Mouse (Mus musculus): ENCODE results near the gene Ergic1. TPM values are rescaled to one million over a fixed set of nuclear protein-coding genes. Genes with fewer than 3 reads are reported as not detected.

The Ergic1 gene
- total and polyA plus RNA-seq, 3 experiments = 22.1 to 92.7 (median 37.1) TPM

DNA sequence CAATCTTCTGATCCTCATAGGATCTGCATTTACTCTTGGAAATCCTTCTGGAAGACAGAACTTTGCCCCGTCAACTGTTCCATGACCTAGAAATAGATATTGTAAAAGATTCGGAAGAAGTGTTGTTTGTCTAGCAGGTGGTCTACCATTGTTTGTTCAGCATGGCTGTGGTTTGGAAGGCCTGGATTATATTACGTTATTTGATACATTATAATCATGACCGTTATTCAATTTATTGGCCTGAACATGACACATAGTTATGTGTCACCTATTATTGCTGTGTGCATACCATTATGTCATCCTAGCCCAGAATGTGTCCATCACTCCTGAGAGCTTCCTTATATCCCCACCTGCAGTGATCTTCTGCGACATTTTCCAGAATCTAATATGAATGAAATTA, 37.6 kb downstream of the Ergic1 start:
- no peak overlapping the region for H3K4me3 ChIP-seq (ENCODE audit: low read depth, low read length)
- DNase-seq (ENCODE audit: low spot score) (no peak), ATAC-seq (ENCODE audit: extremely low read depth, insufficient number of reproducible peaks, low FRiP score, poor library complexity, severe bottlenecking) (no peak)
- H3K4me1 ChIP-seq (ENCODE audit: insufficient read depth, low read depth, low read length) = peaks cover 39% of the 10 kb centered on the region
- H3K9me3 ChIP-seq (replicated peaks) = no peaks in the 10 kb centered on the region
- H3K27me3 ChIP-seq (ENCODE audit: insufficient read depth, low read length) = no peaks in the 10 kb centered on the region
- H3K36me3 ChIP-seq (replicated peaks) = peaks cover 63% of the 10 kb centered on the region
- no peak for TF ChIP-seq POLR2AphosphoS5 (IDR thresholded peaks at IDR 0.05; ENCODE audit: insufficient replicate concordance, low read depth, low read length)
- no peak for TF ChIP-seq GATA2 (IDR thresholded peaks at IDR 0.05; ENCODE audit: borderline replicate concordance, low read depth, low read length)
- TF ChIP-seq GATA1 (IDR thresholded peaks at IDR 0.05; ENCODE audit: borderline replicate concordance, low read length) = no peak
- TF ChIP-seq CTCF (IDR thresholded peaks at IDR 0.05; ENCODE audit: low read depth, low read length) = no peak
- no peak for TF ChIP-seq TAL1 (conservative IDR thresholded peaks at IDR 0.05; ENCODE audit: low read depth, low read length)

DNA sequence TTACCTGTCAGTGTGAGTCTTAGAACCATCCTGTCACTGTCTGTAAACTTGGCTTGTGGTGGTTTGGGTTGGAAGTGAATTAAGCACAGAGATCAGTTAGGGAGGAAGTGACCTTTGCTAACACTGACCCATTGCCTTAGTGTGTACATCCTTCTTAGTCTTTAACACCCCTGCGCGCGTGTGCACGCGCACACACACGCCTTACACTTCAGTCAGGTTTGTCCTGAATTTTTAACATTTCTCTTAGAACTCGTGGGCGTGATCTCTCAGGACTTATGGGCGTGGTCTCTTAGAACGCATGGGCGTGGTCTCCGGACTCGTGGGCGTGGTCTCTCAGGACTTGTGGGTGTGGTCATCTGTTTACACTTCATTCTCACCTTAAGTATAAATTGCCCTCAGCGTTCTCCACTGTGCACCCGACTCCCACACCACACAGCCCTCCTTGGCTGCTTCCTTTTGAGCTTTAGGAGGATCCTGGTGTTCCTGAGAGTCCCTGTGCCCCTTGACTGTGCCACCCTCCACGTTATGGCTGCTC, 39.7 kb downstream of the Ergic1 start:
- no peak for TF ChIP-seq GATA1 (IDR thresholded peaks at IDR 0.05; ENCODE audit: borderline replicate concordance, low read length)
- TF ChIP-seq TAL1 (conservative IDR thresholded peaks at IDR 0.05; ENCODE audit: low read depth, low read length) = no peak
- TF ChIP-seq CTCF (IDR thresholded peaks at IDR 0.05; ENCODE audit: low read depth, low read length) = no peak
- no peak for TF ChIP-seq POLR2AphosphoS5 (IDR thresholded peaks at IDR 0.05; ENCODE audit: insufficient replicate concordance, low read depth, low read length)
- TF ChIP-seq GATA2 (IDR thresholded peaks at IDR 0.05; ENCODE audit: borderline replicate concordance, low read depth, low read length) = no peak
- ATAC-seq (ENCODE audit: extremely low read depth, insufficient number of reproducible peaks, low FRiP score, poor library complexity, severe bottlenecking) = no peak
- Histone ChIP-seq H3K4me1 (ENCODE audit: insufficient read depth, low read depth, low read length) (peaks cover 41% of the 10 kb centered on the region), H3K4me3 (ENCODE audit: low read depth, low read length) (no peak overlapping the region; the same call in 1 of the 2 replicates), H3K36me3 (replicated peaks) (peaks cover 63% of the 10 kb centered on the region), H3K27me3 (ENCODE audit: insufficient read depth, low read length) (no peaks in the 10 kb centered on the region), H3K9me3 (replicated peaks) (no peaks in the 10 kb centered on the region)
- DNase-seq (ENCODE audit: low spot score) = no peak

DNA sequence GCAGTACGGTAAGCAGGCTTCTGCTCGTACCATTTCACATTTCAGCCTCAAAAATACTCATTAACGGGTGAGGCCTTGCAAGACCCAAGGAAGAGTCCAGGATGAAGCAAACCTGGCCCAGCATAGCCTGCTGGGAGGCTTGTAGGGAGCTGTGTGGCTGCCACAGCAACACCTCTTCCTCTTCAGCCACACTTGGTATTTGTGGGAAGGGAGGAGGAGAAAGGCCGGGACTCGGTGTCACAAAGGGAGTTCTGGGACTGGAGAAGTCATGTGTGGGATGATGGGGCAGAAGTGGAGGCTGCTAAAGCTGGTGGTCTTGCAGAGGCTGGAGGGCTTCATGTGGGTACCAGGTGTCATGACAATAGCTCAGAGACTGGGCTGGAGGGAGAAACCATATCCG, 40.2 kb downstream of the Ergic1 start:
- no peaks in the 10 kb centered on the region for H3K27me3 ChIP-seq (ENCODE audit: insufficient read depth, low read length)
- no peak for TF ChIP-seq GATA1 (IDR thresholded peaks at IDR 0.05; ENCODE audit: borderline replicate concordance, low read length)
- no peak for TF ChIP-seq TAL1 (conservative IDR thresholded peaks at IDR 0.05; ENCODE audit: low read depth, low read length)
- no peak for TF ChIP-seq CTCF (IDR thresholded peaks at IDR 0.05; ENCODE audit: low read depth, low read length)
- no peak for TF ChIP-seq GATA2 (IDR thresholded peaks at IDR 0.05; ENCODE audit: borderline replicate concordance, low read depth, low read length)
- no peak for TF ChIP-seq POLR2AphosphoS5 (IDR thresholded peaks at IDR 0.05; ENCODE audit: insufficient replicate concordance, low read depth, low read length)
- no peak overlapping the region for H3K4me3 ChIP-seq (ENCODE audit: low read depth, low read length)
- no peak for ATAC-seq (ENCODE audit: extremely low read depth, insufficient number of reproducible peaks, low FRiP score, poor library complexity, severe bottlenecking)
- DNase-seq (ENCODE audit: low spot score) = no peak
- peaks cover 61% of the 10 kb centered on the region for H3K36me3 ChIP-seq (replicated peaks)
- H3K4me1 ChIP-seq (ENCODE audit: insufficient read depth, low read depth, low read length) = peaks cover 41% of the 10 kb centered on the region
- H3K9me3 ChIP-seq (replicated peaks) = no peaks in the 10 kb centered on the region

DNA sequence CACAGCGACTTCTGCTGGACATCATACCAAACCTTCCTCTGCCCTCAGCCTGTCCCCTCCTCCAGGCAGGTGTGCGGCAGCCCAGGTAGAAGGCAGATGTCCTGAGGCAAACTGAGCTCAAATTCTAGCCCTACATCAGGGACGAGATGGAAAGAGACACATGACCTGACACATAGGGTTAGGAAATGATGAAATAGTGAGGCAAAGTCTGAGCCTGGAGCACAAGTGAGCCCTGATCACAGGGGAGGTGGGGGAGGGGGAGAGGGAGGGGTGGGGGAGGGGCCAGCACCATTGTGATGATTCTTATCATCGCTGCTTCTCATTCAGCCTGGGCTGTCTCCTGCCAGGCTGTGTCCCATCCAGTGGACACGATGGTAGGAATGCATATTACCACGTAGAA, 40.6 kb downstream of the Ergic1 start:
- ATAC-seq (ENCODE audit: extremely low read depth, insufficient number of reproducible peaks, low FRiP score, poor library complexity, severe bottlenecking) (no peak), DNase-seq (ENCODE audit: low spot score) (no peak)
- Histone ChIP-seq H3K27me3 (ENCODE audit: insufficient read depth, low read length) (no peaks in the 10 kb centered on the region), H3K4me1 (ENCODE audit: insufficient read depth, low read depth, low read length) (peaks cover 37% of the 10 kb centered on the region), H3K9me3 (replicated peaks) (no peaks in the 10 kb centered on the region), H3K4me3 (ENCODE audit: low read depth, low read length) (no peak overlapping the region), H3K36me3 (replicated peaks) (peaks cover 61% of the 10 kb centered on the region)
- no peak for TF ChIP-seq GATA2 (IDR thresholded peaks at IDR 0.05; ENCODE audit: borderline replicate concordance, low read depth, low read length)
- no peak for TF ChIP-seq GATA1 (IDR thresholded peaks at IDR 0.05; ENCODE audit: borderline replicate concordance, low read length)
- no peak for TF ChIP-seq POLR2AphosphoS5 (IDR thresholded peaks at IDR 0.05; ENCODE audit: insufficient replicate concordance, low read depth, low read length)
- TF ChIP-seq CTCF (IDR thresholded peaks at IDR 0.05; ENCODE audit: low read depth, low read length) = no peak
- TF ChIP-seq TAL1 (conservative IDR thresholded peaks at IDR 0.05; ENCODE audit: low read depth, low read length) = no peak

DNA sequence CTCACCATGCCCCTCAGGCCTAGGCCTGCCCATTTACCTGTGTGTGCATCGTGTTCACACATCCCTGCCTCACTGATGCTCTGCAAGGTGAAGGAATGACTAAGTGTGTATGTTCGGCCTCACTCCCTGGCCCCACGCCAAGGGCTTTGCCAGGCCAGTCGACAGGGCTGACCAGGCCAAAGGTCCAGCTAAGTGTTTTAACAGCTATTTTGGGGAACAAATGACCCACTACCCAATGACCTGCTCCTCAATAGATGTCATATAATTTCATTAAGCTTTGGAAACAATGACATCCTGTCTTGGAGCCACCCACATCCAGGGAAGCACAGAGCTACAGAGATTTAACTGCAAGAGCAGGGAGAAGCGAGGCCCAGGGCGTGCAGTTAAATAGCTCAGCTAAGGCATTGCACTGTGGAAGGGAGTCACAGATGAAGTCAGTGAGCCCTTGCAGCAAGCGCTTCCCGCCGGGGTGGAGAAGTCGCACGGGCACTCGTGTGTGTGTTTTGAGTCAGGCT, 41.1 kb downstream of the Ergic1 start:
- no peaks in the 10 kb centered on the region for H3K9me3 ChIP-seq (replicated peaks)
- ATAC-seq (ENCODE audit: extremely low read depth, insufficient number of reproducible peaks, low FRiP score, poor library complexity, severe bottlenecking) (no peak), DNase-seq (ENCODE audit: low spot score) (no peak)
- no peak overlapping the region for H3K4me3 ChIP-seq (ENCODE audit: low read depth, low read length)
- H3K27me3 ChIP-seq (ENCODE audit: insufficient read depth, low read length) = no peaks in the 10 kb centered on the region
- peaks cover 62% of the 10 kb centered on the region for H3K36me3 ChIP-seq (replicated peaks)
- TF ChIP-seq GATA2 (IDR thresholded peaks at IDR 0.05; ENCODE audit: borderline replicate concordance, low read depth, low read length) (no peak), GATA1 (IDR thresholded peaks at IDR 0.05; ENCODE audit: borderline replicate concordance, low read length) (no peak), TAL1 (conservative IDR thresholded peaks at IDR 0.05; ENCODE audit: low read depth, low read length) (no peak), POLR2AphosphoS5 (IDR thresholded peaks at IDR 0.05; ENCODE audit: insufficient replicate concordance, low read depth, low read length) (no peak), CTCF (IDR thresholded peaks at IDR 0.05; ENCODE audit: low read depth, low read length) (no peak)
- peaks cover 36% of the 10 kb centered on the region for H3K4me1 ChIP-seq (ENCODE audit: insufficient read depth, low read depth, low read length)

DNA sequence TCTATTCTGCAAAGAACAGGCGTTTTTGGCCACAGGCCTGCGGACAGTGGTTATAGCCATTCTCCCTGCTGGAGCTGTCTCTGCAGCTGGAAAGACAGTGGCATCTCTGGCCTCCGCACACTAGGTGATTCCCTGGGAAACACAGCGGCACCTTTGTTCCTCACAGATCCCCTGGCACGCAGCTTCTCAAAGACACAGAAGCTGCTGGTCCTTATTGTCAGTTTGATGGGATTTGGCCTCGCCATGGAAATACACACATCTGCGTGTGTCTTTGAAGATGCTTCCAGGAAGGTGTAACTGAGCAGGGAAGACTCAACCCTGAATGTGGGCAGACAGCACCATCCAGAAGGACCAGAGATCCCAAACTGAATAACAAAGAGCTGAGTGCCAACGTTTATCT, 42.0 kb downstream of the Ergic1 start:
- Histone ChIP-seq H3K4me1 (ENCODE audit: insufficient read depth, low read depth, low read length) (peaks cover 36% of the 10 kb centered on the region), H3K36me3 (replicated peaks) (peaks cover 71% of the 10 kb centered on the region), H3K9me3 (replicated peaks) (no peaks in the 10 kb centered on the region), H3K4me3 (ENCODE audit: low read depth, low read length) (no peak overlapping the region), H3K27me3 (ENCODE audit: insufficient read depth, low read length) (no peaks in the 10 kb centered on the region)
- TF ChIP-seq GATA2 (IDR thresholded peaks at IDR 0.05; ENCODE audit: borderline replicate concordance, low read depth, low read length) (no peak), CTCF (IDR thresholded peaks at IDR 0.05; ENCODE audit: low read depth, low read length) (no peak), POLR2AphosphoS5 (IDR thresholded peaks at IDR 0.05; ENCODE audit: insufficient replicate concordance, low read depth, low read length) (no peak), TAL1 (conservative IDR thresholded peaks at IDR 0.05; ENCODE audit: low read depth, low read length) (no peak), GATA1 (IDR thresholded peaks at IDR 0.05; ENCODE audit: borderline replicate concordance, low read length) (no peak)
- ATAC-seq (ENCODE audit: extremely low read depth, insufficient number of reproducible peaks, low FRiP score, poor library complexity, severe bottlenecking) (no peak), DNase-seq (ENCODE audit: low spot score) (no peak)
